Mouse (Mus musculus): ENCODE results near the gene Syngr3. TPM values are rescaled to one million over a fixed set of nuclear protein-coding genes. Genes with fewer than 3 reads are reported as not detected.

The Syngr3 gene
- total and polyA plus RNA-seq, 3 experiments = 0.15 to 0.68 TPM; not detected in 1

DNA sequence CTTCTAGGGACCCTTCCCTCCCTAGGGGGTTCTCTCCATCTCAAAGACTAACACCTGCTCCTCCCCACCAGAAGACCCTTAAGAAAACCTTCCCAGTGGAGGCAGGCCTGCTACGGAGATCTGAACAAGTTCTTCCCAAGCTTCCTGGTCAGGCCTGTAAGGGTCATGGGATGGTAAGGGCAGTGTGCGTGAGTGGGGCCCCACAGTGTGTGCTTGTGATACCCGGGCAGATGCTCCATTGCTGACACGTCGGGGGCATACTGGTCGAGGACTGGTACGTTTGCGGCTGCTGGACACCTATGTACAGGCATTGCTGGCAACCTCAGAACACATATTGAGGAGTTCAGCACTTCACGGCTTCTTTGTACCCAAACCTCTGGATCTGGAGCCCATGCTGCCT lies 9.0 kb upstream of the Syngr3 start:
- H3K4me1 ChIP-seq (ENCODE audit: control insufficient read depth in 1 of 2, insufficient read depth in 2 of 2, low read length in 2 of 2) = peaks cover 2 to 6% of the 10 kb centered on the region in 2 experiments; a peak in 1 of 4 replicates
- H3K9ac ChIP-seq (ENCODE audit: control insufficient read depth, low read depth, low read length, poor library complexity, severe bottlenecking) = no peak overlapping the region
- H3K27me3 ChIP-seq (ENCODE audit: control insufficient read depth in 1 of 2, insufficient read depth in 2 of 2, low read length in 2 of 2) = no peaks in the 10 kb centered on the region
- no peaks in the 10 kb centered on the region for H3K9me3 ChIP-seq (replicated peaks; ENCODE audit: insufficient read depth, low read length)
- H3K27ac ChIP-seq (ENCODE audit: control insufficient read depth, low read depth, low read length) = no peak overlapping the region
- no peak overlapping the region for H3K4me3 ChIP-seq (ENCODE audit: control insufficient read depth in 1 of 2, insufficient read depth in 1 of 2, low read depth in 2 of 2, low read length in 2 of 2)
- H3K36me3 ChIP-seq (ENCODE audit: control insufficient read depth in 1 of 2, insufficient read depth in 2 of 2, low read length in 2 of 2) = peaks cover 0 to 2% of the 10 kb centered on the region in 2 experiments; a peak in 2 of 4 replicates
- TF ChIP-seq MAZ (IDR thresholded peaks at IDR 0.05; ENCODE audit: low read depth, low read length) (no peak), POLR2A (IDR thresholded peaks at IDR 0.05; ENCODE audit: control insufficient read depth in 1 of 2, insufficient read depth in 1 of 2, low read depth in 1 of 2, low read length in 2 of 2, poor library complexity in 1 of 2) (peak in 1 of 2 experiments; percentile 18; a peak in 1 of 4 replicates), ELF1 (IDR thresholded peaks at IDR 0.05; ENCODE audit: low read depth, low read length) (no peak), TCF12 (IDR thresholded peaks at IDR 0.05; ENCODE audit: low read depth, low read length) (no peak), SIN3A (IDR thresholded peaks at IDR 0.05; ENCODE audit: low read length) (no peak)
- peaks cover 8% of the 10 kb centered on the region for H3K79me2 ChIP-seq (ENCODE audit: control insufficient read depth, insufficient read depth, low read length, poor library complexity)
- no peak for DNase-seq (ENCODE audit: low read depth, low spot score)

DNA sequence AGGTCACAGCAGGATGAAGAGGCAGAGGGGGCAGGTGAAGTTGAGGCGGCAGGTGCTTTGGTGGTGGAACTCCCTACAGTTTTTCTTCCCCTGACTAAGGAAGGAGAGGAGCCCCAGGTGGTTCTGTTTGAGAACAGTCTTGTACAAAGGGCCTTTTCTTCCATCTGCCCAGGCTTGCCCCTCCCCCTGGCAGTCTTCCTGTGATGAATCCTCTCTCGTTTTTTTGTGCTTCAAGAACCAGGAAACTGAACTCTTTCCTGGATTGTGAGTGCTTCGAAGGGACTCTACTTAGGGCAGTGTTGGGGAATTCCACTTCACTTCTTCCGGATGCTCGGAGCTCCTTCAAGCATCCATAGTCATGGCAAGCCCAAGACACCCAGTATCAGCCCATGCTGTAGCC lies 8.2 kb upstream of the Syngr3 start:
- DNase-seq (ENCODE audit: low read depth, low spot score) = no peak
- TF ChIP-seq NELFE (IDR thresholded peaks at IDR 0.05; ENCODE audit: low read depth, low read length) (no peak), E2F4 (IDR thresholded peaks at IDR 0.05; ENCODE audit: borderline replicate concordance, low read depth, low read length) (no peak), CHD1 (IDR thresholded peaks at IDR 0.05; ENCODE audit: low read depth, low read length) (no peak), GABPA (IDR thresholded peaks at IDR 0.05; ENCODE audit: low read depth, low read length) (no peak), CTCF (IDR thresholded peaks at IDR 0.05 in 2 of 3, conservative IDR thresholded peaks at IDR 0.05 in 1 of 3; ENCODE audit: control insufficient read depth in 1 of 3, insufficient read depth in 1 of 3, low read depth in 2 of 3, low read length in 3 of 3, poor library complexity in 1 of 3, severe bottlenecking in 1 of 3) (no peak), NRF1 (IDR thresholded peaks at IDR 0.05; ENCODE audit: insufficient read depth, low read depth, low read length, poor library complexity, severe bottlenecking) (no peak), POLR2AphosphoS5 (IDR thresholded peaks at IDR 0.05; ENCODE audit: borderline replicate concordance, low read depth, low read length) (no peak)
- H3K9ac ChIP-seq (ENCODE audit: control insufficient read depth, low read depth, low read length, poor library complexity, severe bottlenecking) = no peak overlapping the region
- H3K36me3 ChIP-seq (ENCODE audit: control insufficient read depth in 1 of 2, insufficient read depth in 2 of 2, low read length in 2 of 2) = peaks cover 0 to 2% of the 10 kb centered on the region in 2 experiments; a peak in 2 of 4 replicates
- H3K79me2 ChIP-seq (ENCODE audit: control insufficient read depth, insufficient read depth, low read length, poor library complexity) = peaks cover 8% of the 10 kb centered on the region
- H3K4me1 ChIP-seq (ENCODE audit: control insufficient read depth in 1 of 2, insufficient read depth in 2 of 2, low read length in 2 of 2) = peaks cover 2 to 10% of the 10 kb centered on the region in 2 experiments; a peak in 1 of 4 replicates
- H3K4me3 ChIP-seq (ENCODE audit: control insufficient read depth in 1 of 2, insufficient read depth in 1 of 2, low read depth in 2 of 2, low read length in 2 of 2) = no peak overlapping the region
- H3K9me3 ChIP-seq (replicated peaks; ENCODE audit: insufficient read depth, low read length) = no peaks in the 10 kb centered on the region
- no peaks in the 10 kb centered on the region for H3K27me3 ChIP-seq (ENCODE audit: control insufficient read depth in 1 of 2, insufficient read depth in 2 of 2, low read length in 2 of 2)
- H3K27ac ChIP-seq (ENCODE audit: control insufficient read depth, low read depth, low read length) = no peak overlapping the region

DNA sequence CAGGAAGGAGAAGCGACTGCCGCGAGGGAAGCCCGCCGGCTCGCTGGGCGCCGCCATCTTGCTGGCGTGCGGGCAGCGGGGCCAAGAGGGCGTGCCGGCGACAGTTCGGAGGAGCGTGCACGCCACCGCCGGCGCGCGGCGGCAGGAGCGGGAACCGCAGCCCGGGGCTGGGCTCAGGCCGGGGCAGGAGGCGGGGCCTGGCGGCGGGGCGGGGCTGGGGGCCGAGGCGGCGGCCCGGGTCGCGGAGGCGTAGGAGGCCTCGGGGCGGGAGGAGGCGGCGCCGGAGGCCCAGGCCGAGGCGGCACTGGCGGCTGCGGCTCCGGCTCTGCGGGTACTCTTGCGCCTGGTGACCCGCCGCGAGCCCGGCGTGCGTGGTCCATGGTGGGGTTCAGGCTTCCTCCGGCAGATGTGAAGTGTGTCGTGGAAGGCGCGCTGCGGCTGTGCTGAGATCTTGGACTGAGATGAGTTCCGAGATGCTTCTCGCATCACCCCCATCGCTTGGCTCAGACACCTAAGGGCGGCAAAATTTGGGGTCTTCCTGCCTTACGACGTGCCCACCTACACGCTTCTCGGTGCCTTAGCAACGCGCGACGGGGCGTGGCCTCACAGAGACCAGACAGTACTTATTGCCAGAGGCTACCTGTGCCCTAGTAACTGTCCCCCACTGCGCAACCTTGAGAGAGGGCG lies 6.4 kb upstream of the Syngr3 start, which contains the start of the genes Gfer and Noxo1:
TSS of gene Gfer (minus strand) at position 146 of the 687 bp plus-strand sequence.
TSS of gene Noxo1 (plus strand) at position 224 of the 687 bp plus-strand sequence.
- H3K36me3 ChIP-seq (ENCODE audit: control insufficient read depth in 1 of 2, insufficient read depth in 2 of 2, low read length in 2 of 2) = peaks cover 0 to 2% of the 10 kb centered on the region in 2 experiments; a peak in 1 of 4 replicates
- H3K4me1 ChIP-seq (ENCODE audit: control insufficient read depth in 1 of 2, insufficient read depth in 2 of 2, low read length in 2 of 2) = peaks cover 2 to 10% of the 10 kb centered on the region in 2 experiments; a peak in 1 of 4 replicates
- H3K9ac ChIP-seq (ENCODE audit: control insufficient read depth, low read depth, low read length, poor library complexity, severe bottlenecking) = peak within 1 kb of the TSS; percentile 85
- H3K4me3 ChIP-seq (ENCODE audit: control insufficient read depth in 1 of 2, insufficient read depth in 1 of 2, low read depth in 2 of 2, low read length in 2 of 2) = peak within 1 kb of the TSS; percentile 78 to 99
- no peaks in the 10 kb centered on the region for H3K27me3 ChIP-seq (ENCODE audit: control insufficient read depth in 1 of 2, insufficient read depth in 2 of 2, low read length in 2 of 2)
- no peaks in the 10 kb centered on the region for H3K9me3 ChIP-seq (replicated peaks; ENCODE audit: insufficient read depth, low read length)
- peaks cover 8% of the 10 kb centered on the region for H3K79me2 ChIP-seq (ENCODE audit: control insufficient read depth, insufficient read depth, low read length, poor library complexity)
- DNase-seq (ENCODE audit: low read depth, low spot score) = peak; percentile 88
- H3K27ac ChIP-seq (ENCODE audit: control insufficient read depth, low read depth, low read length) = peak within 1 kb of the TSS; percentile 75
- TF ChIP-seq ZMIZ1 (IDR thresholded peaks at IDR 0.05; ENCODE audit: low read depth, low read length) (peak; percentile 43; the same call in 1 of the 2 replicates), MYC (IDR thresholded peaks at IDR 0.05; ENCODE audit: low read depth, low read length) (0 out of 2 replicates have a peak, but pooled peaks have one; percentile 10), EP300 (IDR thresholded peaks at IDR 0.05; ENCODE audit: low read depth in 1 of 2, low read length in 2 of 2) (no peak), NELFE (IDR thresholded peaks at IDR 0.05; ENCODE audit: low read depth, low read length) (peak; percentile 82), CTCF (IDR thresholded peaks at IDR 0.05 in 2 of 3, conservative IDR thresholded peaks at IDR 0.05 in 1 of 3; ENCODE audit: control insufficient read depth in 1 of 3, insufficient read depth in 1 of 3, low read depth in 2 of 3, low read length in 3 of 3, poor library complexity in 1 of 3, severe bottlenecking in 1 of 3) (0 out of 6 replicates have a peak, but pooled peaks of 1 of the 3 experiments have one; percentile 0), ETS1 (IDR thresholded peaks at IDR 0.05; ENCODE audit: low read depth, low read length) (no peak), HCFC1 (IDR thresholded peaks at IDR 0.05; ENCODE audit: low read depth, low read length) (peak; percentile 53), SIN3A (IDR thresholded peaks at IDR 0.05; ENCODE audit: low read length) (peak; percentile 63), CHD2 (IDR thresholded peaks at IDR 0.05; ENCODE audit: low read length) (no peak), GABPA (IDR thresholded peaks at IDR 0.05; ENCODE audit: low read depth, low read length) (no peak), MAZ (IDR thresholded peaks at IDR 0.05; ENCODE audit: low read depth, low read length) (peak; percentile 45; the same call in 1 of the 2 replicates), TCF12 (IDR thresholded peaks at IDR 0.05; ENCODE audit: low read depth, low read length) (peak; percentile 49), POLR2A (IDR thresholded peaks at IDR 0.05; ENCODE audit: control insufficient read depth in 1 of 2, insufficient read depth in 1 of 2, low read depth in 1 of 2, low read length in 2 of 2, poor library complexity in 1 of 2) (peak; percentile 75 to 97; a peak in 2 of 4 replicates), POLR2AphosphoS2 (IDR thresholded peaks at IDR 0.05; ENCODE audit: low read length) (peak; percentile 44; the same call in 1 of the 2 replicates), TAL1 (IDR thresholded peaks at IDR 0.05; ENCODE audit: low read length) (no peak), MXI1 (IDR thresholded peaks at IDR 0.05; ENCODE audit: low read depth, low read length) (peak; percentile 94), ZC3H11A (IDR thresholded peaks at IDR 0.05; ENCODE audit: low read depth, low read length) (no peak)
